Mouse (Mus musculus) heart, embryonic 12.5 days (tissue): ENCODE results near the gene Prpsap2. TPM values are rescaled to one million over a fixed set of nuclear protein-coding genes. Genes with fewer than 3 reads are reported as not detected.
A peak's percentile ranks its signal among the peaks of the same experiment; 100 is the strongest.

Experiments used
- ATAC-seq: fragments of 200-750 bp; cut with Nextera tagmentation; 2 replicates; pipeline ENCODE4 v1.8.0; 2017; ENCODE audit warnings: moderate TSS enrichment, moderate library complexity; ENCODE audit not compliant: insufficient number of reproducible peaks, low FRiP score
- H3K27ac ChIP-seq: fragments of 300-500 bp; sonication (generic); 2 replicates; pipeline ENCODE4 v1.5.1; 2016; ENCODE audit warnings: mild to moderate bottlenecking, moderate library complexity; ENCODE audit not compliant: poor library complexity, severe bottlenecking
- H3K27me3 ChIP-seq: fragments of 300-500 bp; sonication (generic); replicated peaks from 2 replicates; pipeline ENCODE4 v1.6.1; 2016; ENCODE audit warnings: mild to moderate bottlenecking, moderate library complexity
- H3K36me3 ChIP-seq: fragments of 300-500 bp; sonication (generic); 2 replicates; pipeline ENCODE4 v1.6.1; 2016; ENCODE audit warnings: mild to moderate bottlenecking, moderate library complexity
- H3K4me1 ChIP-seq: fragments of 300-500 bp; sonication (generic); replicated peaks from 2 replicates; pipeline ENCODE4 v1.6.1; 2016; ENCODE audit warnings: mild to moderate bottlenecking
- H3K4me2 ChIP-seq: fragments of 300-500 bp; sonication (generic); 2 replicates; pipeline ENCODE4 v1.6.1; 2016; ENCODE audit warnings: mild to moderate bottlenecking, moderate library complexity
- H3K4me3 ChIP-seq: fragments of 300-500 bp; sonication (generic); 2 replicates; pipeline ENCODE4 v1.5.1; 2016; ENCODE audit warnings: mild to moderate bottlenecking
- H3K9ac ChIP-seq: fragments of 300-500 bp; sonication (generic); 2 replicates; pipeline ENCODE4 v1.6.1; 2016; ENCODE audit warnings: mild to moderate bottlenecking, moderate library complexity
- H3K9me3 ChIP-seq: fragments of 300-500 bp; sonication (generic); replicated peaks from 2 replicates; pipeline ENCODE4 v1.6.1; 2016; ENCODE audit warnings: mild to moderate bottlenecking, moderate library complexity
- WGBS: fragments of 180-500 bp; shearing (Covaris S2); methylation state at CpG from one replicate; pipeline ENCODE4 v1.1.7; 2016; 5-methylcytosine and 5-hydroxymethylcytosine counted together
- polyA plus RNA-seq: library from polyadenylated mRNA; unstranded; fragments of >200 nt; fragmentation: Nextera tagmentation; extraction: Ambion mirVana; gene quantifications from 2 replicates; pipeline ENCODE4 v1.2.1, GENCODE M21; 2016

Prpsap2 gene
- polyA plus RNA-seq, 1 experiment from 2014 or later: 16.4 TPM

- H3K27me3 ChIP-seq: no peaks in the 10 kb centered on the region
- H3K4me3 ChIP-seq: no peak overlapping the region
- no peaks in the 10 kb centered on the region for H3K36me3 ChIP-seq
- peaks cover 27% of the 10 kb centered on the region for H3K4me1 ChIP-seq
- H3K4me2 ChIP-seq: no peak overlapping the region
- no peak overlapping the region for H3K27ac ChIP-seq
- no peak overlapping the region for H3K9ac ChIP-seq
- ATAC-seq: no peak
- H3K9me3 ChIP-seq: no peaks in the 10 kb centered on the region
- WGBS: 88% methylated on average over 5 of the region's 5 CpGs
Measured at GRCm38 (mm10) chr11:61692996-61693395, 68.9 kb downstream of the Prpsap2 start.

GRCm38 (mm10) chr11:61687595-61687994 is 74.3 kb downstream of the Prpsap2 start:
- Histone ChIP-seq H3K9me3 (no peaks in the 10 kb centered on the region), H3K27ac (peak overlapping the region; percentile 34; the same call in 1 of the 2 replicates), H3K9ac (no peak overlapping the region), H3K4me1 (peaks cover 75% of the 10 kb centered on the region), H3K4me3 (no peak overlapping the region), H3K4me2 (no peak overlapping the region), H3K36me3 (no peaks in the 10 kb centered on the region), H3K27me3 (peaks cover 19% of the 10 kb centered on the region; the same call in 1 of the 2 replicates)
- WGBS: 29% methylated on average over 2 of the region's 2 CpGs
- no peak for ATAC-seq

- no peak overlapping the region for H3K9ac ChIP-seq
- WGBS: 43% methylated on average over 10 of the region's 10 CpGs
- H3K9me3 ChIP-seq: no peaks in the 10 kb centered on the region
- H3K4me2 ChIP-seq: no peak overlapping the region
- peaks cover 22% of the 10 kb centered on the region; the same call in 1 of the 2 replicates for H3K27me3 ChIP-seq
- H3K27ac ChIP-seq: peak overlapping the region; percentile 34; the same call in 1 of the 2 replicates
- no peak for ATAC-seq
- no peaks in the 10 kb centered on the region for H3K36me3 ChIP-seq
- peaks cover 75% of the 10 kb centered on the region for H3K4me1 ChIP-seq
- no peak overlapping the region for H3K4me3 ChIP-seq
Measured at GRCm38 (mm10) chr11:61686906-61687453, 74.9 kb downstream of the Prpsap2 start.

GRCm38 (mm10) chr11:61686141-61686540 is 75.7 kb downstream of the Prpsap2 start:
- Histone ChIP-seq H3K4me3 (no peak overlapping the region), H3K4me2 (peak overlapping the region; percentile 81), H3K27me3 (peaks cover 22% of the 10 kb centered on the region; the same call in 1 of the 2 replicates), H3K9me3 (no peaks in the 10 kb centered on the region), H3K4me1 (peaks cover 69% of the 10 kb centered on the region), H3K36me3 (no peaks in the 10 kb centered on the region), H3K27ac (no peak overlapping the region), H3K9ac (no peak overlapping the region)
- no peak for ATAC-seq
- WGBS: 12% methylated on average over 2 of the region's 2 CpGs

- Histone ChIP-seq H3K4me3 (peak overlapping the region; percentile 52), H3K27ac (0 out of 2 replicates have a peak overlapping the region, but pooled peaks have one; percentile 6), H3K9ac (peak overlapping the region; percentile 63), H3K9me3 (no peaks in the 10 kb centered on the region), H3K27me3 (peaks cover 22% of the 10 kb centered on the region; the same call in 1 of the 2 replicates), H3K4me1 (peaks cover 69% of the 10 kb centered on the region), H3K36me3 (no peaks in the 10 kb centered on the region), H3K4me2 (peak overlapping the region; percentile 81)
- no peak for ATAC-seq
- WGBS: 34% methylated on average over 8 of the region's 8 CpGs
Measured at GRCm38 (mm10) chr11:61685119-61685725, 76.7 kb downstream of the Prpsap2 start.

- H3K9me3 ChIP-seq: no peaks in the 10 kb centered on the region
- H3K4me1 ChIP-seq: peaks cover 59% of the 10 kb centered on the region
- H3K4me3 ChIP-seq: peak within 1 kb of the TSS; percentile 52
- H3K4me2 ChIP-seq: peak within 1 kb of the TSS; percentile 81
- H3K9ac ChIP-seq: peak within 1 kb of the TSS; percentile 63
- no peak within 1 kb of the TSS for H3K27ac ChIP-seq
- H3K27me3 ChIP-seq: peaks cover 27% of the 10 kb centered on the region
- WGBS: 2% methylated on average over 72 of the region's 76 CpGs
- peak; percentile 86 for ATAC-seq
- H3K36me3 ChIP-seq: no peaks in the 10 kb centered on the region
Measured at GRCm38 (mm10) chr11:61683907-61684731, 77.8 kb downstream of the Prpsap2 start, which contains the start of gene Fam83g. Fam83g (plus strand) TSS chr11:61684091.

Other genes with a start within 250 kb of the Prpsap2 start
- gene Epn2, start 182.4 kb downstream of the Prpsap2 start, polyA plus RNA-seq: 23.1 and 25.9 TPM in 2 replicates
- 7.7 and 8.1 TPM in 2 replicates for gene Grap, start 108.8 kb downstream of the Prpsap2 start, polyA plus RNA-seq
- 2.7 and 2.8 TPM in 2 replicates for gene Fam83g, start 78.0 kb downstream of the Prpsap2 start, polyA plus RNA-seq
- not detected in 2 replicates for gene Slc5a10, start 41.3 kb downstream of the Prpsap2 start, polyA plus RNA-seq
- 17.0 and 18.8 TPM in 2 replicates for gene Ulk2, start 93.0 kb upstream of the Prpsap2 start, polyA plus RNA-seq
- 17.0 and 17.4 TPM in 2 replicates for gene Akap10, start 168.2 kb upstream of the Prpsap2 start, polyA plus RNA-seq
- gene Specc1, start 194.7 kb upstream of the Prpsap2 start, polyA plus RNA-seq: 16.6 TPM in 2 replicates